Mouse (Mus musculus) left cerebral cortex, postnatal 14 days (tissue): Measurements from ENCODE around the gene Aifm1. TPM values are rescaled to one million over a fixed set of nuclear protein-coding genes. Genes with fewer than 3 reads are reported as not detected.
"Not testable (repeated sequence)": the region's sequence is repeated elsewhere in the genome, so short reads cannot be mapped to it uniquely, and the experiment has no call there.

Experiments used
- DNase-seq, 2 experiments: peaks; one replicate each; pipeline ENCODE4 v3.0.0; 2021 to 2022; ENCODE audit warnings: low spot score in 2 of 2, mixed read lengths in 1 of 2
- intact Hi-C: fragments of 180-260 bp; cut with DNase I; formaldehyde crosslinking; loops from one replicate; pipeline ENCODE4 v1.15.1; 2025
- total RNA-seq, 2 experiments: library from RNA; stranded (reverse); gene quantifications; 2 replicates each; pipeline ENCODE4 v1.2.3; 2021

Aifm1 gene
- total RNA-seq, 2 experiments from 2014 or later, result 28.8 to 31.8 TPM

DNA sequence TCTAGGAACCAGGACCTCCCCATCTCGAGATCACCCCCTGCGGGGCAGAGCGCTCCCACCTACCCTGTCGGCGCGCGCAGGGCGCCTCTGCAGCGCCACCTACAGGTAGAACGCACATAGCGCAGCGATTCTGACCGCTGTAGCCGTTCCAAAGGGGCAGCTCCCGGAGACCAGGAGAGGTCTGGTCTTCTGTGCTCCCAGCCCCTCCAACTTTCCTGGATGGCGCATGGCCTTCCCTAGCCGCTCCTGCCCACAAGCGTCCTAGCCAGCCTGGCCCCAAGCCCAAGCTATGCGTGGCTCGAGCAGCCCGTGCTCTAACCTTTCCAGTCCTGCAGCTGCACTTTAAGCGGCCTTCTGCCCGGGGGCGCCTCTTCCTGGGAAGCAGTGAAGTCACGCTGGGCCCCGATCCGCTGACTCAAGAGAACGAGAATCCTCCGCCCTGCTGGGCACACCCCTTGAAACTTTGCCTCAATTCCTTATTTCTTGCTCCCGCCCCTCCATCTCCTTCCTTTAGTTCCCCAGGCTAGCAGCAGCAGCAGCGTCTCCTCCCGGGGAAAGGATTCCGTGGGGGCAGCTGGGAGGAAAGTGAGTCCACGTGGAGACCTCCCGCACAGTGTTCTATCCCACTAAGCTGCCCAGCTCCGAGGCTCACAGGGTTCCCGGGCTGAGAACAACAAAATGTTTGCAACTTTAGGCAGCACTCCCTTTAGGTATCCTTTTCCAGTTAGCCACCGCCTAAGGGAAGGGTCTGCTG is 50.4 kb downstream of the Aifm1 start, which contains the start of gene Elf4:
Gene Elf4, minus strand, starts transcription at position 379 of the 754 bp plus-strand sequence.
- intact Hi-C loops, result loop anchor here (5.0 to 10.0 kb wide), 2 partner anchors 41 to 468 kb away; no protein-coding TSS in a partner anchor

GRCm38 (mm10) chrX:48462297-48462696 is 51.1 kb downstream of the Aifm1 start:
- DNase-seq, result no peak
- intact Hi-C loops, result loop anchor here (5.0 to 10.0 kb wide), 2 partner anchors 40 to 467 kb away; no protein-coding TSS in a partner anchor

More for the DNA sequence above, 50.4 kb downstream of the Aifm1 start, which contains the start of gene Elf4:
- peak; percentile 14 to 26 for DNase-seq

DNA sequence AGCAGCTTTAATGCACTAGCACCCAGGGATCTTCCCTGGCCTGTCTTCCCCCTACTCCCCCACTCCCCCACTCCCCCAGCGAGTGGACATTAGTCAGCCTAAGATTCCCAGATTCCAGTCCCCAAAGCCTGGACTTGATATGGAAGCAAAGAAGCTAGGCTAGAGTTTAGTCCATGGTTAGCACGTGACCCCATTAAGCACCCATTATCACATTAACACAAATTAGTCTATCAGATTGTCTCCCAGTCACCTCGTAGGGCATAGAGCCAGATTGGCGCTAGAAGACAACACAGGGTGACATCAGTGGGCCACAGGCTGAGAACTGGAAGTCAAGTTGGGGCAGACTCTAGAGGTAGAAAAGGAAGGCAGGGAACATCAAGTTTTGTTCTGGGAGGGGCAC is 52.4 kb downstream of the Aifm1 start:
- intact Hi-C loops, result loop anchor here (5.0 to 10.0 kb wide), 2 partner anchors 39 to 466 kb away; no protein-coding TSS in a partner anchor
- no peak for DNase-seq

DNA sequence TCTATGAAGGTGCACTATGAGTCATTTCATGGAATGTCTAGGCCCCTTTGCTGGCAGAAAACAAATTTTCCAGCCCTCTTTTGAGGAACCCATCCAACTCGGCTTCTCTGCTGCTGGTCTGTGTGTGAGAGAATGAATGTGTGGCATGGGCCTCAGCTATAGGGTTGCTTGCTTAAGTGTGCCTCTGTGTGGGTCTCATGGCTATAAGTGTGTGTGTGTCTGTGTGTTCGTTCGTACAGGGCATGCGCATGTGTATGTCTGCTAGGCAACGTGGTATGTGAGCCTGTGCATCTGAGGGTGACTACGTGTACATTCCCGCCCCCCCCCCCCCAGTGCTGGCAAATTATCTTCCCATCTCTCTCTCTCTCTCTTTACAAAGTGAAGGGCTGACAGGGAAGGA is 52.9 kb downstream of the Aifm1 start:
- DNase-seq, result no peak
- intact Hi-C loops, result loop anchor here (5.0 to 10.0 kb wide), 2 partner anchors 38 to 466 kb away; no protein-coding TSS in a partner anchor

DNA sequence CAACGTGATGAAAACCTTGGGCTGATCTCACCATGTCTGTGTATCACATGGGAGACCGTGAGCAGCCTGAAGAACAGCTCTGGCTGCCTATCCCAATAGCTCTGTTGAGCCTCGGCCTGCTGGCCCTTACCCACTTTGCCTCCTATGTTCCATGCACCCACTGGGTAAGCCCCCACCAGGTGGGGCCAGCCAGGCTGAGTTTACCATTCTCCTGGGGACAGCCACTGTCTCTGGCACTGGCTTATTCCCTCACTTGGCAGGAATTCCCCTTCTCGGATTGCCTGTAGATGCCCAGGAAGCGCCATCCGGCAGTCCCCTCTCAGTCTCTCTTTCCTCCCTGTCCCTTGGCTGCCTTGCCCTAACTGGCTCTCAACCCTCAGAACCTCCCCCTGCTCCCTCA is 56.4 kb downstream of the Aifm1 start:
- intact Hi-C loops, result no loop called here
- no peak for DNase-seq

DNA sequence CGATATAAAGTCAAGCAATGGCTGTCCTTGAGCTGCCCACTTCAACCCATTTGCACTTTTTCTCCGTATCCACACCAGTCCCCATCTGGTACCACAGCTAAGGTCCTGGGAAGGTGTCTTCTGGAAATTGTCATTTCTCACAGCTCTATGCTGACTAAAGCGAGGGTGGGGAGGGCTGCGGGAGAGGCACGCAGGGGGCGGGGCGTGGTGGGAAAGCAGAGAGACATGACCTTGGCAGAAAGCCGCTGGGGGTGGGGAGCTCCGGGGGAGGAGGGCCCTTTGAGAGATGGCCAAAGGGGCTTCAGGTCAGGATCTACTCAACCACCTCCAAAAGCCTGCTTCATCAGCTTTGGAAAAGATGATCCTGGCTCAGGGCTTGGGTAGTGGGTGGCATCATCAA is 58.3 kb downstream of the Aifm1 start:
- no peak for DNase-seq
- intact Hi-C loops, result no loop called here

GRCm38 (mm10) chrX:48454495-48454878 is 58.9 kb downstream of the Aifm1 start:
- no peak for DNase-seq
- intact Hi-C loops, result no loop called here

DNA sequence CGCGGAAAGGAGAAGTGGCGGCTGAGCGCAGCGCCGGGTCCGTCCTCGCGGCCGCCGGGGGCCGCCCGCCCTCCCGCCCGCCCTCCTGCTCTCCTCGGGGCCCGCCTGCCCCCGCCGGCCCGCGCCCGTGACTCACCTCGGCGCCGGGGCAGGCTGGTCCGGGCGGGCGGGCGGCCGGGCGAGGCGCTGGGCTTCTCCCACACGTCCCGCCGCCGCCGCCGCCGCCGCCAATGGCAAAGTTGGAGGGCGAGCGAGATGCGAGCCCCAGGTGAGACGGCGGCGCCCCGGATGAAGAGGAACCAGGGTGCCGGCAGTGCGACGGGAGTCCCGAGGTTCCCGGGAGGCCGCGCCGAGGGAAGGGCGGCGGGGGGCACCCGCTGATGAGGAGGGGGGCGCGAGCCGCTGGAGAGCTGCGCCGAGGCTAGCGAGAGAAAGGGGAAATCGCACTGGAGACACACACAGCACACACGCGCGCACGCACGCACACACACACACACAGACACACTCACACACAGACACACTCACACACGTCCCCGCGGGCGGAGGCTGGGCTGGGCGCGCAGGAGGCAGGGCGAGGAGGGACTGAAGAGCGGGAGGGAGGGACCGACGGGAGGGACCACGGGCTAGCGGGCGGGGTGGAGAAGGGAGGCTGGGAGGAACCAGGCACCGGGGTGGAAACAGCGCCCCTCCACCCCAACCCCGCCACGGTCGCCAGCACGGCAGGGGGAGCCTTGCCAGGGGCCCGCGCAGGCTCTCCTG is 59.4 kb downstream of the Aifm1 start:
- peak; percentile 20 to 37 for DNase-seq
- intact Hi-C loops, result no loop called here

GRCm38 (mm10) chrX:48452931-48453673 is 60.3 kb downstream of the Aifm1 start:
- intact Hi-C loops, result no loop called here
- no peak for DNase-seq

GRCm38 (mm10) chrX:48452231-48452890 is 61.0 kb downstream of the Aifm1 start:
- intact Hi-C loops, result no loop called here
- no peak for DNase-seq

DNA sequence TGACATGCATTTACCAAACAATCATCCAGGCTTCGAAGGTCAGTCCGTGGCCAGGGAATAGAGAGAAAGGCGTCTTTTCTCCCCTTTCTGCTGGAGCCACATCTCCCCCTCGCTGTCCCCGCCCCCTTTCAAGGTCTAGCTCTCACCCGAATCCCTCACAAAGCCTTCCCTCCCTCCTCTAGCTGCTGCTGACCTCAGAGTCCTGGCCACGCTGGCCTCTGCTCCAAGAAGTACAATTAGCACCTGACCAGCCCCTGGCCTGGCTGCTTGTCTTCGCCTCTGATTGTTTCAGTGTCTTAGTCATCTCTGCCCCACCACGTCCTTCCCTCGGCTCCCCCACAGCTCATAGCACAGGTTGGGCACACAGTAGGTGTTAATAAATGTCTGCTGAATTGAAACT is 63.7 kb downstream of the Aifm1 start:
- intact Hi-C loops, result no loop called here
- no peak for DNase-seq

DNA sequence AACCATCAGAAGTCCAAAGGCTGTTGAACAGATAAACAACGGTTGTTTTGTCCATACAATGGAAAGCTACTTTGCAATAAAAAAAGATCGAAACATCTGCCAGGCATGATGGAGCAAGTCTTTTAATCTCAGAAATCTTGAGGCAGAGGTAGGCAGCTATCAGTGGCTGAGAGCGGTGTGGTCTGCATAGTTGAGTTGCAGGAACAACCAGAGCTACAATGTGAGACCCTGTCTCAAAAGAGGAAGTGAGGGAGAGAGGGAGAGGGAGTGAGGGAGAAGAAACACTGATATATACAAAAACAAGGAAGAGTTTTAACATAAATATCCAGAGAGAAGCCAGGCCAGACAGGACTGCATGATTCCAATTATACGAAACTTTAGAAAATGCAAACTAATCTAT is 68.7 kb downstream of the Aifm1 start:
- DNase-seq, result no peak
- intact Hi-C loops, result no loop called here

DNA sequence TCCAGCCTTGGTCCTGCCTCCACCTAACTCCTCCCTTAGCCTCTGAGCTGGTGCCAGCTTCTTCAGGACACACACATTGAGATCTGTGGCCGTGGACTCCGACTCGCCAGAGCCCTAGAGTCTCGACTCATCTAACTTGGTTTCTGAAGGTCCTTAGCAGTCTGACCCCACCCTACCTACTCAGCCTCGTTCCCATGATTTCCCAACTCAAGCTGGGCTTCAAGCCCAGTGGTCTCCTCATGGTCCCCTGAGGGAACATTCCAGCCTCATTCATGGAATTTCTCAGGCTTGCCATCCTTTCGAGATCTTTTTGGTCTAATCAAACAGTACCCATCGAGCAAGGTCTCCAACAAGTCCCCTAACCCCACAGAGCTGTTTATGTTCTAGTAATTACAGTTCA is 71.4 kb downstream of the Aifm1 start:
- DNase-seq, result no peak
- intact Hi-C loops, result no loop called here

- intact Hi-C loops, result no loop called here
- DNase-seq, result no peak
Observed at GRCm38 (mm10) chrX:48441548-48441947, 71.8 kb downstream of the Aifm1 start.

GRCm38 (mm10) chrX:48439036-48439435 is 74.3 kb downstream of the Aifm1 start:
- DNase-seq, result no peak
- intact Hi-C loops, result no loop called here

GRCm38 (mm10) chrX:48436082-48436481 is 77.3 kb downstream of the Aifm1 start:
- DNase-seq, intact Hi-C loops: not testable (repeated sequence)

- intact Hi-C loops, result no loop called here
- no peak for DNase-seq
Observed at GRCm38 (mm10) chrX:48435477-48435900, 77.9 kb downstream of the Aifm1 start.

- intact Hi-C loops, result no loop called here
- no peak for DNase-seq
Observed at GRCm38 (mm10) chrX:48434251-48434650, 79.1 kb downstream of the Aifm1 start.

GRCm38 (mm10) chrX:48433527-48433899 is 79.8 kb downstream of the Aifm1 start:
- intact Hi-C loops, result no loop called here
- DNase-seq, result no peak
